Mouse (Mus musculus) neutrophil, adult 65 days (primary cell): ENCODE measurements around the gene Tmem178b. TPM values are rescaled to one million over a fixed set of nuclear protein-coding genes. Genes with fewer than 3 reads are reported as not detected.

Experiments used
- total RNA-seq: library from RNA; stranded (reverse); gene quantifications from 2 replicates; pipeline ENCODE4 v1.2.4, GENCODE M21; 2023

Gene Tmem178b
- not detected in 2 replicates for total RNA-seq

DNA sequence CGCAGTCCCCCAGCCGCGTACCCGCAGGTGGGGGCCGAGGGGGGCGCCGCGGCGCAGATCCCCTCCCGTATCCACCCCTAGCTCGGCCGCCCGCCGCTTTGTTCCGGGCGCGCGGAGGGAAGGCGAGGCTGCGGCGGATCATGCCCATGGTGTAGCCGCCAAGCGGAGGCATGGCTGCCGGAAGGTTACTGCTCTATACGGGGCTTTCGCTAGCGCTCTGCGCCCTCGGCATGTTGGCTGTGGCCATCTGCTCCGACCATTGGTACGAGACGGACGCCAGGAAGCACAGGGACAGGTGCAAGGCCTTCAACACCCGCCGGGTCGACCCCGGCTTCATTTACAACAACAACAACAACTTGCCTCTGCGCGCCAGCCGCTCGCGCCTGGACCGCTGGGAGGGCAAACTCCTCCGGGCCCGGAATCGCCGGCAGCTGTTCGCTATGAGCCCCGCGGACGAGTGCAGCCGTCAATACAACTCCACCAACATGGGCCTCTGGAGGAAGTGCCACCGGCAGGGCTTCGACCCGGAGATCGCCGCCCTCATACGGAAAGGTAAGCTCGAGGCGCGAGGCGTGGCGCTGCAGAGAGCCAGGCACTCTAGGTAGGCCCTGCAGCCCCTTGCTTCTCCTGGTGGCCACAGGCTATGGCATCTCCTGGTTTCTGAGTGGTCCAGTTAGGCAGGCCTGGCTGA is at the start of gene Tmem178b:
Tmem178b (plus strand) TSS at position 371 of the 691 bp plus-strand sequence.

Other genes with a start within 250 kb of the Tmem178b start
- 79.8 and 120 TPM in 2 replicates for gene Braf, start 147.8 kb upstream of the Tmem178b start, total RNA-seq
- gene Mrps33, start 62.3 kb upstream of the Tmem178b start, total RNA-seq: 21.3 and 21.6 TPM in 2 replicates